Mouse (Mus musculus): Measurements from ENCODE around the gene Tcp11. TPM values are rescaled to one million over a fixed set of nuclear protein-coding genes. Genes with fewer than 3 reads are reported as not detected.

Tcp11 gene
- polyA plus RNA-seq (2015; fragmentation: Nextera tagmentation; extraction: Ambion mirVana) = 5.8 and 6.1 TPM in 2 replicates

GRCm38 (mm10) chr17:28080045-28080816, at the start of gene Tcp11:
Gene Tcp11 (minus strand): TSS chr17:28080639.
- Histone ChIP-seq H3K9ac (peak within 1 kb of the TSS; percentile 65), H3K9me3 (replicated peaks) (no peaks in the 10 kb centered on the region), H3K27me3 (0 out of 2 replicates have a peak, but pooled peaks cover 7% of the 10 kb centered on the region), H3K27ac (peak within 1 kb of the TSS; percentile 73), H3K4me2 (peak within 1 kb of the TSS; percentile 100), H3K4me3 (replicated peaks) (peak within 1 kb of the TSS; percentile 71), H3K36me3 (no peaks in the 10 kb centered on the region), H3K4me1 (peaks cover 46% of the 10 kb centered on the region)
- ATAC-seq (replicated peaks; ENCODE audit: low FRiP score) = peak; percentile 84
- WGBS = 2% methylated on average over 52 of the region's 57 CpGs

GRCm38 (mm10) chr17:28129796-28130195, 49.4 kb upstream of the Tcp11 start:
- no peak overlapping the region for H3K4me2 ChIP-seq
- H3K27me3 ChIP-seq = no peaks in the 10 kb centered on the region
- H3K4me3 ChIP-seq (replicated peaks) = no peak overlapping the region
- H3K36me3 ChIP-seq = no peaks in the 10 kb centered on the region
- no peaks in the 10 kb centered on the region for H3K9me3 ChIP-seq (replicated peaks)
- 93% methylated on average over 5 of the region's 5 CpGs for WGBS
- H3K9ac ChIP-seq = no peak overlapping the region
- ATAC-seq (replicated peaks; ENCODE audit: low FRiP score) = no peak
- no peak overlapping the region for H3K27ac ChIP-seq
- H3K4me1 ChIP-seq = peaks cover 17% of the 10 kb centered on the region

- 58% methylated on average over 8 of the region's 8 CpGs for WGBS
- H3K4me2 ChIP-seq = no peak overlapping the region
- H3K36me3 ChIP-seq = no peaks in the 10 kb centered on the region
- H3K4me3 ChIP-seq (replicated peaks) = no peak overlapping the region
- H3K9me3 ChIP-seq (replicated peaks) = no peaks in the 10 kb centered on the region
- H3K9ac ChIP-seq = no peak overlapping the region
- no peak for ATAC-seq (replicated peaks; ENCODE audit: low FRiP score)
- H3K4me1 ChIP-seq = peaks cover 3% of the 10 kb centered on the region; the same call in 1 of the 2 replicates
- no peak overlapping the region for H3K27ac ChIP-seq
- no peaks in the 10 kb centered on the region; the same call in 1 of the 2 replicates for H3K27me3 ChIP-seq
Observed at GRCm38 (mm10) chr17:28124368-28124767, 43.9 kb upstream of the Tcp11 start.

- ATAC-seq (replicated peaks; ENCODE audit: low FRiP score) = no peak
- H3K9ac ChIP-seq = no peak overlapping the region
- H3K4me3 ChIP-seq (replicated peaks) = no peak overlapping the region
- WGBS = 51% methylated on average over 7 of the region's 7 CpGs
- H3K27ac ChIP-seq = no peak overlapping the region
- no peak overlapping the region for H3K4me2 ChIP-seq
- peaks cover 3% of the 10 kb centered on the region; the same call in 1 of the 2 replicates for H3K4me1 ChIP-seq
- no peaks in the 10 kb centered on the region for H3K9me3 ChIP-seq (replicated peaks)
- no peaks in the 10 kb centered on the region for H3K36me3 ChIP-seq
- no peaks in the 10 kb centered on the region; the same call in 1 of the 2 replicates for H3K27me3 ChIP-seq
Observed at GRCm38 (mm10) chr17:28123627-28124026, 43.2 kb upstream of the Tcp11 start.

GRCm38 (mm10) chr17:28122949-28123348, 42.5 kb upstream of the Tcp11 start:
- no peak overlapping the region for H3K4me3 ChIP-seq (replicated peaks)
- no peaks in the 10 kb centered on the region for H3K36me3 ChIP-seq
- 76% methylated on average over 13 of the region's 13 CpGs for WGBS
- peaks cover 3% of the 10 kb centered on the region; the same call in 1 of the 2 replicates for H3K4me1 ChIP-seq
- no peak overlapping the region for H3K9ac ChIP-seq
- no peak for ATAC-seq (replicated peaks; ENCODE audit: low FRiP score)
- no peaks in the 10 kb centered on the region for H3K9me3 ChIP-seq (replicated peaks)
- H3K4me2 ChIP-seq = no peak overlapping the region
- no peak overlapping the region for H3K27ac ChIP-seq
- no peaks in the 10 kb centered on the region; the same call in 1 of the 2 replicates for H3K27me3 ChIP-seq

- Histone ChIP-seq H3K4me3 (replicated peaks) (no peak overlapping the region), H3K9ac (no peak overlapping the region), H3K9me3 (replicated peaks) (no peaks in the 10 kb centered on the region), H3K4me1 (peaks cover 3% of the 10 kb centered on the region; the same call in 1 of the 2 replicates), H3K4me2 (no peak overlapping the region), H3K27me3 (no peaks in the 10 kb centered on the region; the same call in 1 of the 2 replicates), H3K27ac (no peak overlapping the region), H3K36me3 (no peaks in the 10 kb centered on the region)
- WGBS = 82% methylated on average over 5 of the region's 5 CpGs
- ATAC-seq (replicated peaks; ENCODE audit: low FRiP score) = no peak
Observed at GRCm38 (mm10) chr17:28120460-28120859, 40.0 kb upstream of the Tcp11 start.

- H3K27ac ChIP-seq = no peak overlapping the region
- no peaks in the 10 kb centered on the region for H3K9me3 ChIP-seq (replicated peaks)
- no peak overlapping the region for H3K9ac ChIP-seq
- ATAC-seq (replicated peaks; ENCODE audit: low FRiP score) = no peak
- no peak overlapping the region for H3K4me3 ChIP-seq (replicated peaks)
- no peaks in the 10 kb centered on the region for H3K4me1 ChIP-seq
- WGBS = 60% methylated on average over 19 of the region's 19 CpGs
- no peak overlapping the region for H3K4me2 ChIP-seq
- no peaks in the 10 kb centered on the region; the same call in 1 of the 2 replicates for H3K27me3 ChIP-seq
- H3K36me3 ChIP-seq = no peaks in the 10 kb centered on the region
Observed at GRCm38 (mm10) chr17:28117451-28118209, 37.2 kb upstream of the Tcp11 start.

- Histone ChIP-seq H3K36me3 (no peaks in the 10 kb centered on the region), H3K27me3 (no peaks in the 10 kb centered on the region), H3K4me3 (replicated peaks) (no peak overlapping the region), H3K9ac (no peak overlapping the region), H3K9me3 (replicated peaks) (no peaks in the 10 kb centered on the region), H3K4me1 (no peaks in the 10 kb centered on the region), H3K4me2 (no peak overlapping the region), H3K27ac (no peak overlapping the region)
- ATAC-seq (replicated peaks; ENCODE audit: low FRiP score) = no peak
- 88% methylated on average over 9 of the region's 9 CpGs for WGBS
Observed at GRCm38 (mm10) chr17:28116335-28116734, 35.9 kb upstream of the Tcp11 start.

GRCm38 (mm10) chr17:28112266-28112665, 31.8 kb upstream of the Tcp11 start:
- Histone ChIP-seq H3K9ac (no peak overlapping the region), H3K9me3 (replicated peaks) (no peaks in the 10 kb centered on the region), H3K4me2 (no peak overlapping the region), H3K4me1 (peaks cover 17% of the 10 kb centered on the region), H3K4me3 (replicated peaks) (no peak overlapping the region), H3K27ac (no peak overlapping the region), H3K36me3 (no peaks in the 10 kb centered on the region), H3K27me3 (no peaks in the 10 kb centered on the region)
- WGBS = 86% methylated on average over 8 of the region's 8 CpGs
- no peak for ATAC-seq (replicated peaks; ENCODE audit: low FRiP score)

- Histone ChIP-seq H3K4me3 (replicated peaks) (no peak overlapping the region), H3K27ac (peak overlapping the region; percentile 51), H3K4me1 (peaks cover 43% of the 10 kb centered on the region), H3K9me3 (replicated peaks) (no peaks in the 10 kb centered on the region), H3K36me3 (no peaks in the 10 kb centered on the region), H3K27me3 (no peaks in the 10 kb centered on the region; the same call in 1 of the 2 replicates), H3K4me2 (no peak overlapping the region), H3K9ac (no peak overlapping the region)
- 0 out of 2 replicates have a peak, but pooled peaks have one; percentile 37 for ATAC-seq (replicated peaks; ENCODE audit: low FRiP score)
- WGBS = 12% methylated on average over 14 of the region's 14 CpGs
Observed at GRCm38 (mm10) chr17:28107275-28107674, 26.8 kb upstream of the Tcp11 start.

GRCm38 (mm10) chr17:28106352-28106751, 25.9 kb upstream of the Tcp11 start:
- no peak for ATAC-seq (replicated peaks; ENCODE audit: low FRiP score)
- H3K27me3 ChIP-seq = no peaks in the 10 kb centered on the region; the same call in 1 of the 2 replicates
- no peak overlapping the region for H3K4me2 ChIP-seq
- no peak overlapping the region for H3K27ac ChIP-seq
- 80% methylated on average over 6 of the region's 6 CpGs for WGBS
- peaks cover 52% of the 10 kb centered on the region for H3K4me1 ChIP-seq
- H3K9me3 ChIP-seq (replicated peaks) = no peaks in the 10 kb centered on the region
- no peak overlapping the region for H3K9ac ChIP-seq
- H3K36me3 ChIP-seq = no peaks in the 10 kb centered on the region
- H3K4me3 ChIP-seq (replicated peaks) = no peak overlapping the region

GRCm38 (mm10) chr17:28104416-28104815, 24.0 kb upstream of the Tcp11 start:
- H3K4me1 ChIP-seq = peaks cover 48% of the 10 kb centered on the region
- ATAC-seq (replicated peaks; ENCODE audit: low FRiP score) = no peak
- no peak overlapping the region for H3K4me3 ChIP-seq (replicated peaks)
- no peak overlapping the region for H3K4me2 ChIP-seq
- no peak overlapping the region for H3K9ac ChIP-seq
- H3K36me3 ChIP-seq = no peaks in the 10 kb centered on the region
- H3K9me3 ChIP-seq (replicated peaks) = no peaks in the 10 kb centered on the region
- no peaks in the 10 kb centered on the region; the same call in 1 of the 2 replicates for H3K27me3 ChIP-seq
- no peak overlapping the region for H3K27ac ChIP-seq
- WGBS = 70% methylated on average over 6 of the region's 6 CpGs

Measured in kidney, embryonic 15.5 days (tissue).